Mouse (Mus musculus) liver, postnatal 0 days (tissue): ENCODE measurements at regions not wholly inside any gene's neighbourhood (a gene's known extent, or its start where the extent isn't known, plus 50 kb on each side); places are given as distances from the start of the nearest gene placed in this dataset.

Experiments used
- ATAC-seq: fragments of 200-750 bp; cut with Nextera tagmentation; 2 replicates; pipeline ENCODE4 v1.8.0; 2017; ENCODE audit warnings: mild to moderate bottlenecking, moderate library complexity
- DNase-seq: peaks from one replicate; pipeline ENCODE4 v3.0.0-alpha.2; 2016
- H3K27ac ChIP-seq: fragments of 300-500 bp; sonication (generic); 2 replicates; pipeline ENCODE4 v1.5.1; 2014; ENCODE audit warnings: antibody characterized with exemption, moderate library complexity, mild to moderate bottlenecking, low read depth
- H3K27me3 ChIP-seq: fragments of 300-500 bp; sonication (generic); 2 replicates; pipeline ENCODE4 v1.6.1; 2014; ENCODE audit warnings: low read length, control low read depth, mixed read lengths; ENCODE audit not compliant: insufficient read depth
- H3K36me3 ChIP-seq: fragments of 300-500 bp; sonication (generic); replicated peaks from 2 replicates; pipeline ENCODE4 v1.6.1; 2014; ENCODE audit warnings: mild to moderate bottlenecking, control low read depth, low read length, moderate library complexity, mixed read lengths; ENCODE audit not compliant: insufficient read depth
- H3K4me1 ChIP-seq: fragments of 300-500 bp; sonication (generic); 2 replicates; pipeline ENCODE4 v1.6.1; 2014; ENCODE audit warnings: antibody characterized with exemption, mild to moderate bottlenecking, control low read depth; ENCODE audit not compliant: insufficient read depth
- H3K4me2 ChIP-seq: fragments of 300-500 bp; sonication (generic); 2 replicates; pipeline ENCODE4 v1.6.1; 2014; ENCODE audit warnings: low read depth, mild to moderate bottlenecking, low read length, moderate library complexity, mixed read lengths
- H3K4me3 ChIP-seq: fragments of 300-500 bp; sonication (generic); 2 replicates; pipeline ENCODE4 v1.5.1; 2014; ENCODE audit warnings: low read depth, low read length
- H3K9ac ChIP-seq: fragments of 300-500 bp; sonication (generic); replicated peaks from 2 replicates; pipeline ENCODE4 v1.6.1; 2014; ENCODE audit warnings: mild to moderate bottlenecking, moderate library complexity
- H3K9me3 ChIP-seq: fragments of 300-500 bp; sonication (generic); 2 replicates; pipeline ENCODE4 v1.6.1; 2016; ENCODE audit warnings: mild to moderate bottlenecking, control low read depth, low read length, mixed read lengths
- CTCF ChIP-seq: sonication (generic); IDR thresholded peaks from 2 replicates; pipeline ENCODE4 v1.5.1; 2016; ENCODE audit warnings: antibody characterized with exemption, low read depth
- EP300 ChIP-seq: IDR thresholded peaks from 2 replicates; pipeline ENCODE4 v1.6.1; 2016; ENCODE audit warnings: antibody characterized with exemption, low read depth, mild to moderate bottlenecking
- WGBS: fragments of 180-500 bp; shearing (Covaris S2); extraction: QIAGEN DNeasy Blood & Tissue Kit; methylation state at CpG from one replicate; pipeline ENCODE4 v1.1.7; 2014; ENCODE audit not compliant: insufficient replicate concordance; 5-methylcytosine and 5-hydroxymethylcytosine counted together

GRCm38 (mm10) chr11:17449289-17449688, 191.9 kb downstream of the C1d start:
- Histone ChIP-seq H3K27me3 (no peaks in the 10 kb centered on the region), H3K4me1 (no peaks in the 10 kb centered on the region), H3K4me3 (no peak overlapping the region), H3K9me3 (no peaks in the 10 kb centered on the region), H3K4me2 (no peak overlapping the region), H3K9ac (no peak overlapping the region), H3K36me3 (no peaks in the 10 kb centered on the region), H3K27ac (no peak overlapping the region)
- no peak for TF ChIP-seq EP300
- no peak for TF ChIP-seq CTCF
- 79% methylated on average over 7 of the region's 7 CpGs for WGBS
- no peak for ATAC-seq
- no peak for DNase-seq

GRCm38 (mm10) chr11:17450360-17451045, 193.1 kb downstream of the C1d start:
- H3K4me3 ChIP-seq, result no peak overlapping the region
- no peaks in the 10 kb centered on the region for H3K27me3 ChIP-seq
- ATAC-seq (no peak), DNase-seq (no peak)
- H3K9me3 ChIP-seq, result no peaks in the 10 kb centered on the region
- no peaks in the 10 kb centered on the region for H3K36me3 ChIP-seq
- TF ChIP-seq CTCF, result no peak
- no peak for TF ChIP-seq EP300
- H3K9ac ChIP-seq, result no peak overlapping the region
- no peaks in the 10 kb centered on the region for H3K4me1 ChIP-seq
- no peak overlapping the region for H3K27ac ChIP-seq
- no peak overlapping the region for H3K4me2 ChIP-seq
- 76% methylated on average over 7 of the region's 7 CpGs for WGBS

- WGBS, result 65% methylated on average over 2 of the region's 2 CpGs
- no peaks in the 10 kb centered on the region for H3K36me3 ChIP-seq
- H3K27ac ChIP-seq, result no peak overlapping the region
- no peak overlapping the region for H3K4me3 ChIP-seq
- no peaks in the 10 kb centered on the region for H3K27me3 ChIP-seq
- TF ChIP-seq CTCF (no peak), EP300 (no peak)
- no peak for ATAC-seq
- no peaks in the 10 kb centered on the region for H3K9me3 ChIP-seq
- H3K4me2 ChIP-seq, result no peak overlapping the region
- H3K4me1 ChIP-seq, result no peaks in the 10 kb centered on the region
- no peak overlapping the region for H3K9ac ChIP-seq
- DNase-seq, result no peak
These were observed 194.1 kb downstream of the C1d start for GRCm38 (mm10) chr11:17451451-17451850.

- no peak for TF ChIP-seq CTCF
- TF ChIP-seq EP300, result no peak
- Histone ChIP-seq H3K27me3 (no peaks in the 10 kb centered on the region), H3K9me3 (no peaks in the 10 kb centered on the region), H3K4me3 (no peak overlapping the region), H3K27ac (no peak overlapping the region), H3K4me1 (no peaks in the 10 kb centered on the region), H3K36me3 (no peaks in the 10 kb centered on the region), H3K9ac (no peak overlapping the region), H3K4me2 (no peak overlapping the region)
- 78% methylated on average over 9 of the region's 9 CpGs for WGBS
- ATAC-seq (no peak), DNase-seq (no peak)
These were observed 196.2 kb downstream of the C1d start for GRCm38 (mm10) chr11:17453530-17453929.

GRCm38 (mm10) chr11:17458946-17459345, 201.6 kb downstream of the C1d start:
- ATAC-seq (no peak), DNase-seq (no peak)
- no peaks in the 10 kb centered on the region for H3K4me1 ChIP-seq
- no peaks in the 10 kb centered on the region for H3K36me3 ChIP-seq
- TF ChIP-seq EP300 (no peak), CTCF (no peak)
- H3K4me2 ChIP-seq, result no peak overlapping the region
- no peaks in the 10 kb centered on the region for H3K9me3 ChIP-seq
- H3K9ac ChIP-seq, result no peak overlapping the region
- H3K27ac ChIP-seq, result no peak overlapping the region
- no peak overlapping the region for H3K4me3 ChIP-seq
- WGBS, result 79% methylated on average over 4 of the region's 4 CpGs
- no peaks in the 10 kb centered on the region for H3K27me3 ChIP-seq

GRCm38 (mm10) chr11:17460024-17460919, 202.9 kb downstream of the C1d start:
- Histone ChIP-seq H3K4me1 (no peaks in the 10 kb centered on the region), H3K9ac (no peak overlapping the region), H3K4me3 (no peak overlapping the region), H3K4me2 (peak overlapping the region; percentile 40; the same call in 1 of the 2 replicates), H3K36me3 (no peaks in the 10 kb centered on the region), H3K9me3 (no peaks in the 10 kb centered on the region), H3K27ac (no peak overlapping the region), H3K27me3 (no peaks in the 10 kb centered on the region)
- WGBS, result 38% methylated on average over 11 of the region's 11 CpGs
- TF ChIP-seq CTCF (peak; percentile 54), EP300 (no peak)
- DNase-seq (no peak), ATAC-seq (no peak)
